Comparison of ENCODE assay signal across 19 mouse cellular contexts in genomic region chr2:144226906-144227586, GRCm38 (mm10).
"Had no signal": no experiment of that assay in that cellular context is flagged by ENCODE, and none has a peak within 500 bp of the region (broad histone marks: within the 10 kb centered on the region; RNA-seq: fewer than 3 reads in every experiment).

No protein-coding gene starts in this region.

- ATAC-seq: intestine, embryonic 16.5 days; lung, postnatal 0 days; midbrain, embryonic 15.5 days had no signal

- H3K27ac ChIP-seq: limb, embryonic 13.5 days; liver, embryonic 13.5 days; midbrain, embryonic 10.5 days; midbrain, embryonic 15.5 days; stomach, embryonic 15.5 days had no signal

- H3K4me2 ChIP-seq: limb, embryonic 13.5 days; liver, embryonic 13.5 days; midbrain, embryonic 15.5 days; stomach, embryonic 15.5 days had no signal

- H3K36me3 ChIP-seq: limb, embryonic 13.5 days; liver, embryonic 13.5 days; midbrain, embryonic 10.5 days; midbrain, embryonic 15.5 days; stomach, embryonic 15.5 days had no signal

- H3K4me3 ChIP-seq: limb, embryonic 13.5 days; liver, embryonic 13.5 days; megakaryocyte, embryonic 14.5 days; midbrain, embryonic 10.5 days; midbrain, embryonic 15.5 days; stomach, embryonic 15.5 days had no signal

- H3K4me1 ChIP-seq: midbrain, embryonic 10.5 days; midbrain, embryonic 15.5 days; stomach, embryonic 15.5 days had no signal

- H3K9me3 ChIP-seq: midbrain, embryonic 10.5 days; midbrain, embryonic 15.5 days had no signal

- DNase-seq: kidney, adult 18-20 months; kidney, adult 9 months; kidney, postnatal 14 days; kidney, postnatal 4 days; left cerebral cortex, postnatal 4 days; liver, embryonic 13.5 days; lung, adult 2 months; lung, postnatal 36 days; retina, postnatal 1 day; right cerebral cortex, postnatal 25 days; spleen, adult 18-20 months; thymus, postnatal 25 days had no signal

- H3K27me3 ChIP-seq: limb, embryonic 13.5 days; liver, embryonic 13.5 days; megakaryocyte, embryonic 14.5 days; midbrain, embryonic 15.5 days; stomach, embryonic 15.5 days had no signal

- H3K9ac ChIP-seq: limb, embryonic 13.5 days; liver, embryonic 13.5 days; midbrain, embryonic 15.5 days; stomach, embryonic 15.5 days had no signal
